Mouse (Mus musculus): Measurements from ENCODE around the gene Ephx1.
"Not testable (repeated sequence)": the region's sequence is repeated elsewhere in the genome, so short reads cannot be mapped to it uniquely, and the experiment has no call there.

Ephx1 gene

DNA sequence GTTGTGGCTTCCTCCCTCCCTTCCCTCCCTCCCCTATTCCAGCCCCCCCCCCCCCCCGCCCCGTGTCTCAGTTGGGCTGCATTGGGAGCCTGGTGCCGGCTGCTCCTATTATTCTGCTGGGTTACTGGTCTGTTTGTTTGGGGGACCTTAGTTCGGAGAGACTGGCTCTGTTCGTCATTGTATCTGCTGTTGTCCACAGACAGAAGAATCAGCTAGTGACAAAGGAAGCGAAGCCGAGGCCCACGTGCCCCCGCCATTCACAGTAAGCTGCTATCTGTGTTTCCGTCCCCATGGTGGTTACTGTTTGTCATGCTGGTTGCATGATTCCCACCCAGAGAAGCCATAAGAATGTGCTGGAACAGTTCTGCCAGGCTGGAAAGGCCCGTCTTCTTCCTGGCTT lies 47.8 kb downstream of the Ephx1 start:
- DNase-seq: no peak

- DNase-seq: no peak
Observed at GRCm38 (mm10) chr1:180967261-180967660, 53.4 kb downstream of the Ephx1 start.

DNA sequence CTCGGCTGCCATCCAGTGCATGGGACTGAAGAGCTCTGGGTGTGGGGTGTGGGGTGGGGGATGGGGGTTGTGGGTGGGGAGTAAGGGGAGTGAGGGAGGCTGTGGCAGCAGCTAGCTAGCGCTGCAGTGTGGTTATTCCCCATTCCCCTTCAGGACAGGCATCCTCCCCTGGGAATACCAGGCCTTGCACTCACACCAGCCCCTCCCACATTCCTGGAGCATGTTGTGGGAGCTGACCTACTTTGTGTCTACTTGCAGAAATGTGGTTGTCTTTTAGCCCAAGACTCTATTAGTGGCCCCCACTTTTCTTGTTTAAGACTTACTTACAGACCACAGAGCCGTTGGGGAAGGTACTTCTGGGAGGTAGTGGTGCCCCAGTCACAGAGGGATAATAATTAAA lies 54.2 kb downstream of the Ephx1 start:
- no peak for DNase-seq

DNA sequence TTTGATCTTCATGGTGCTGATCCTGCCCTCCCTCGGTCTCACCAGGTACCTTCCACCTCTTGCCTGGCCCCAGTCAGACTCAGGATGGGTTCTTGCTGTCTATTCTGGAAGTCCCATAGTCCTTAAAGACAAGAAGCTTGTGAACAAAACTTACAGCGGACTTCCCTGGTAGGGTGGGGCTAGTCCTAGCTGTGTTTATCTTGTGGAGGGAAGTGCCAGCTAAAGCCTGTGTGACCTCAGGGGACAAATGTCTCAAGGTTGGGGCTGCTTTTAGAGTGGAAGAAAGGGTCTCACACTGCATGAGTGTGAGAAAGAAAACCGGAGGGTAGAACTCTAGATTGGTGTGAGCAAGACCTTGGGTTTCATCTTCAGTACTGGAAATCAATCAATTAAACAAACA lies 54.9 kb downstream of the Ephx1 start:
- no peak for DNase-seq

DNA sequence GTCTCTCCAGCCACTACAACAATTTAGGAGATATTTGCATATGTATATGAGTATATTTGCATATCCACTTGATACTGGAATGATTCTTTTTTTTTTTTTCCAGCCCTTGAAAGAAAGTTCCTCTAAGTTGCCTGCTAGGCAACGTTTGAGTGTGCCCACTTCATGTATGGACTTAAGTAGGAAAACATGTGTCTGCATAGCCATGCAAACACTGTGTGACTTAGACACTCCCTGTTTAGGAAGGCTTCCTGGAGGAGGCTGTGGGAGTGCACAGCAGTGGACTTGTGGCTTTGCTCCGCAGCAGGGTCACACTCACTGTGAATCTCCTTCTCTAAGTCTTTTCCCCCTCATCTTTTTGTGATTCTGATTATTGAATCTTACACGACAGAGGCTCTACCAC lies 61.9 kb downstream of the Ephx1 start:
- no peak for DNase-seq

DNA sequence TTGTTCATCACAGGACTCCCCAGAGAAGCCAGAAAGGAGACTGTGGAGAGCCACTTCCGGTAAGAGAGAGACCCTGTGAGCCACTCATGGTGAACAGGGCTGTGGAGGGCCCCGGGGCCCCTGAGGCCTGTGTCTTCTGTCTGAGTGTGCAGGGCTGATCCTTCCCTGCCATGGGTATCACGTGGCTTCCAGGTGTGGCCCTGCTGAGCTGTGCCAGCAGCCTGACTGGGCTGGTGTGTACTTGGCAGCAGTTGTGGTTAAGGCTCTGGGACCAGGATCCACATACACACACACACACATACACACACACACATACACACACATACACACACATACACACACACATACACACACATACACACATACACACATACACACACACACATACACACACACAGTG lies 62.7 kb downstream of the Ephx1 start:
- no peak for DNase-seq

- no peak for DNase-seq
Observed at GRCm38 (mm10) chr1:180956973-180957381, 63.7 kb downstream of the Ephx1 start.

GRCm38 (mm10) chr1:180956401-180956800 lies 64.3 kb downstream of the Ephx1 start:
- no peak for DNase-seq

- DNase-seq: no peak
Observed at GRCm38 (mm10) chr1:180952808-180953207, 67.9 kb downstream of the Ephx1 start.

DNA sequence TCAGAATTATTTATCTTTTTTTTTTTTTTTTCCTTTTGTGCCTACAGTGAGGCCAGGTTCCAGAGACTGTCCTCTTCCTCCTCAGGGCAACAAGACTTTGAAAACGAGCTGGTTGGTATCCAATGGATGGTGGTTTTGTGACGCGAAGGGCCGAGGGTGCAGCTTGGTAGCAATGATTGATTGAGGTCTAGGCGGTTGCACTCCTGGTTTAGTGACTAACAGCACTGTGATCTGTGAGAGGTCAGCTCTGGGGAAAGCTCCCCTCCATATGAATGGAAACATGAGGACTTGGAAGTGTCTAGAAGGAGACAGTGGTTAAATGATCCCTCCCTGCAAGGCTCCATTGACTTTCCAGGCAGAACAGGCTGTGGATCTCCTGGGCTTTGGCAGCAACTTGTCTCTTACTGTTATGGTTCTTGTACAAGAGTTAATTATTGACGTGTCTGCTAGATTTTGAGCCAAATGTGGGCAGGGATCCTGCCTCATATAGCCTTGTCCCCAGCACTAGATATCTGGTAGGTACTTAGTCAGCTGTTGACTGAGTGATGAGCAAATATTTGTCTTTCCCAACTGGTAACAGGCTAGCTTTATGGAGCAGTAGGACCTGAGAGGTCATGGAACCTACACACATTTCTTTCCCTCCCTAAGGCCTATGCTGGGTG lies 68.5 kb downstream of the Ephx1 start:
- DNase-seq: no peak

GRCm38 (mm10) chr1:180946448-180946847 lies 74.3 kb downstream of the Ephx1 start:
- DNase-seq: no peak

- peak; percentile 78 for DNase-seq
Observed at GRCm38 (mm10) chr1:180945001-180945980, 75.4 kb downstream of the Ephx1 start.

DNA sequence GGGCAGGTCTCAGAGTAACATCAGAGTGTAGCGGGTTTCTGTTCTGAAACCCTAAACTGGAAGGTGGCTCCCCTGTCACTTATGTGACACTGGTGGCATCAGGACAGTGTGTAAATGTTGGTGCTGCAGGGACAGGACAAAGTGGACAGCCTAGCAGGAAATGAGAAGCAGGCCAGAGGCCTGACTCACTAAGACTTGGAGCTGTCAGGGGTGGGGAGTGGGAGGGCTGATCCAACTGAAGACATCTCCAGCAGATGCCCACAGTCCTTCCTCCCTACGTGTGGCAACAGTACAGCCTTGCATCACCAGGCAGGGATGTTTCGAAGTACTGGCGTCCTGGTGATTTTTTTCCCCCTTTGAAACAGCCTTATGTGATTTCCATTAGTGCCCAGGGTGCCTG lies 76.2 kb downstream of the Ephx1 start:
- DNase-seq: no peak

- DNase-seq: no peak
Observed at GRCm38 (mm10) chr1:180943896-180944295, 76.8 kb downstream of the Ephx1 start.

GRCm38 (mm10) chr1:180943032-180943644 lies 77.6 kb downstream of the Ephx1 start:
- no peak for DNase-seq

DNA sequence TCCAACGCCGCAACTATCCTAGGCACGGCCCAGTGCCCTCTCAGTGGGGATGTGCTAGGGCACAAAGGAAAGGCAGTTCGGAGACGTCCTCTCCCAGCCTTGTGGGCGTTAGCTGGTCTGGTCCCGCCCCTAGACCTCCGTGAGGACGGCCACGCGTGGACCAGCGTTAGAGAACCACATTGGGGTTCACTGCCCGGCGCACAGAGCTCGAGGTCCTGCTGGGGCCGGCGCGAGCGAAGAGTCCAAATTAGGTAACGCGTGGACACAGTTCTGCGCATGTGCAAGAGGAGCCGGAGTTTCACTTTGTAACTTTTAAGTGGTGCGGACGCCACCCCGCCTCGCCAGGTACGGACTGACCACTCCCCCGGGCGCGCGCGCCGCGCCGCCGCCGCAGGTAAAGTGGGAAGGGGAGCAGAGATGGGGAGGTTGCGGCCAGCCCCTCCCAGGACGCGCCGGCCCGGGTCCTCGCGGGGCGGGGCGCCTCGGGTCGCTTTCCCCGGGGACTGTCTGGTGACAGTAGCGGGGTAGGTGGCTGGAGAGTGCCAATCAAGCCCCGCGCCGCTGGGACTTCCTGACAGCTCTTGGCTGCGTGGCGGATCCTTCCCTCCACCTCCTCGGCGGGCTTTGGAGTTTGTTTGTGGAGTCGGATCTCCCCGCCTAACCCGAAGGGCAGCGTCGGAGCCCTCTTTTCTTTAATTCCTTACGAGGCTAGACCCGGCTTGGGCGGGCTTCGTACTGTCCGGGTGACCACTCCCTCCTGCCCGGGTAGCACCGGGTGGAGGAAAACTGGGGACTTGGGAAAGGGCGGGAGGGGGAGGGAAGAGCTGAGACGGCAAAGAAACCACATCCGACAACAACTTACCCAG lies 78.3 kb downstream of the Ephx1 start, which contains the start of gene Tmem63a:
Gene Tmem63a, plus strand, starts transcription at position 179 of the 866 bp plus-strand sequence.
- peak; percentile 85 for DNase-seq

- DNase-seq: peak; percentile 42
Observed at GRCm38 (mm10) chr1:180941726-180942125, 79.0 kb downstream of the Ephx1 start.

- no peak for DNase-seq
Observed at GRCm38 (mm10) chr1:180940776-180941460, 79.8 kb downstream of the Ephx1 start.

DNA sequence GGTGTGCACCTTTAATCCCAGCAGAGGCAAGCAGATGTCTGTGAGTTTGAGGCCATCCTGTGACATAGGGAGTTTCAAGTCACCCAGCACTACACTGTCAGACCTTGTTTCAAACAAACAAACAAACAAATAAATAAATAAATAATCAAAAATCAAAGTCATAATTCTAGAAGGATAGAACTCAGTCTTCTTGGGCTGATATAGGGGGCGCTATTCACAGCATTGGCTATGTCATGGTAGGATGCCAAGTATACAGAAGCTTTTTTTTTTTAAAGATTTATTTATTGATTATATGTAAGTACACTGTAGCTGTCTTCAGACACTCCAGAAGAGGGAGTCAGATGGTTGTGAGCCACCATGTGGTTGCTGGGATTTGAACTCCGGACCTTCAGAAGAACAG lies 81.9 kb downstream of the Ephx1 start:
- DNase-seq: not testable (repeated sequence)

DNA sequence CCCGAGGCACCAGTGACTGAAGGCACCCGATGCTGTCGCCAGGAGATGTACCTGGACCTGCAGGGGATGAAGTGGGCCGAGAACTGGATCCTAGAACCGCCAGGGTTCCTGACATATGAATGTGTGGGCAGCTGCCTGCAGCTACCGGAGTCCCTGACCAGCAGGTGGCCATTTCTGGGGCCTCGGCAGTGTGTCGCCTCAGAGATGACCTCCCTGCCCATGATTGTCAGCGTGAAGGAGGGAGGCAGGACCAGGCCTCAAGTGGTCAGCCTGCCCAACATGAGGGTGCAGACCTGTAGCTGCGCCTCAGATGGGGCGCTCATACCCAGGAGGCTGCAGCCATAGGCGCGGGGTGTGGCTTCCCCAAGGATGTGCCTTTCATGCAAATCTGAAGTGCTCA lies 83.1 kb downstream of the Ephx1 start:
- not testable (repeated sequence) for DNase-seq

DNA sequence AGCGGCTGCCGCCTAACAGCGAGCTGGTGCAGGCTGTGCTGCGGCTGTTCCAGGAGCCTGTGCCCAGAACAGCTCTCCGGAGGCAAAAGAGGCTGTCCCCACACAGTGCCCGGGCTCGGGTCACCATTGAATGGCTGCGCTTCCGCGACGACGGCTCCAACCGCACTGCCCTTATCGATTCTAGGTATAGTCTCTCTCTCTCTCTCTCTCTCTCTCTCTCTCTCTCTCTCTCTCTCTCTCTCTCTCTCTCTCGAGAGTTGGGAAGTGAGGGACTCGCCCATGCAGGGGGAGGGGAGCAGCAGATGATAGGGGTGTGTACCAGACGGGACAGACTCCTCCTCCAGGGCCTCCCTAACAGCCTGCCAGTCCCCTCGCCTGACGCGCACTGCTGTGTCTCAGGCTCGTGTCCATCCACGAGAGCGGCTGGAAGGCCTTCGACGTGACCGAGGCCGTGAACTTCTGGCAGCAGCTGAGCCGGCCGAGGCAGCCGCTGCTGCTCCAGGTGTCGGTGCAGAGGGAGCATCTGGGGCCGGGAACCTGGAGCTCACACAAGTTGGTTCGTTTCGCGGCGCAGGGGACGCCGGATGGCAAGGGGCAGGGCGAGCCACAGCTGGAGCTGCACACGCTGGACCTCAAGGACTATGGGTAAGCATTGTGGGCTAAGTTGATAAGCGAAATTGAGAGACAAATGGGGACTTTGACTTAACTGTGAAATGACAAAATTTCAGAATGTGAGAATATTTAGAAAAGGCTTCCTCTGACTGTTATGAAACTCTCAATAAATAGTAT lies 83.9 kb downstream of the Ephx1 start:
- DNase-seq: peak; percentile 52
